Mouse (Mus musculus) thymus, adult 2 months (tissue): ENCODE data around the gene Pfn1. TPM values are rescaled to one million over a fixed set of nuclear protein-coding genes. Genes with fewer than 3 reads are reported as not detected.

Experiments used
- DNase-seq: peaks from one replicate; pipeline ENCODE4 v3.0.0; 2021
- H3K27ac ChIP-seq: fragments of 200-500 bp; 2 replicates; pipeline ENCODE4 v1.5.1; 2012; ENCODE audit warnings: low read length, control low read depth; ENCODE audit not compliant: control insufficient read depth, insufficient read depth
- H3K27me3 ChIP-seq: fragments of 200-500 bp; 2 replicates; pipeline ENCODE4 v1.6.1; 2012; ENCODE audit warnings: mild to moderate bottlenecking, low read length, moderate library complexity, mixed read lengths; ENCODE audit not compliant: control insufficient read depth, insufficient read depth
- H3K36me3 ChIP-seq: fragments of 200-500 bp; 2 replicates; pipeline ENCODE4 v1.6.1; 2012; ENCODE audit warnings: mild to moderate bottlenecking, low read length, moderate library complexity; ENCODE audit not compliant: control insufficient read depth, insufficient read depth
- H3K4me1 ChIP-seq: fragments of 200-500 bp; replicated peaks from 2 replicates; pipeline ENCODE4 v1.6.1; 2012; ENCODE audit warnings: low read length; ENCODE audit not compliant: control insufficient read depth, insufficient read depth
- H3K4me3 ChIP-seq: fragments of 200-500 bp; 2 replicates; pipeline ENCODE4 v1.5.1; 2012; ENCODE audit warnings: mild to moderate bottlenecking, low read length, control low read depth, moderate library complexity; ENCODE audit not compliant: control insufficient read depth, insufficient read depth
- CTCF ChIP-seq: fragments of 200-500 bp; IDR thresholded peaks from 2 replicates; pipeline ENCODE4 v1.5.1; 2012; ENCODE audit warnings: mild to moderate bottlenecking, control low read depth, low read length, moderate library complexity, borderline replicate concordance; ENCODE audit not compliant: control insufficient read depth, poor library complexity, insufficient read depth; ENCODE audit errors: extremely low read depth
- POLR2A ChIP-seq: fragments of 200-500 bp; IDR thresholded peaks from 2 replicates; pipeline ENCODE4 v1.6.1; 2012; ENCODE audit warnings: mild to moderate bottlenecking, low read length, control low read depth, moderate library complexity; ENCODE audit not compliant: control insufficient read depth, poor library complexity, insufficient read depth; ENCODE audit errors: extremely low read depth
- WGBS: fragments of 180-500 bp; shearing (Covaris S2); methylation state at CpG from one replicate; pipeline ENCODE4 v1.1.7; 2018; 5-methylcytosine and 5-hydroxymethylcytosine counted together
- polyA plus RNA-seq: library from polyadenylated mRNA; depleted of rRNA; stranded (reverse); fragments of >200 nt; gene quantifications from 2 replicates; pipeline ENCODE4 v1.2.3, GENCODE M21; 2012; rRNA removed

The Pfn1 gene
- polyA plus RNA-seq: 3,213 and 4,498 TPM in 2 replicates

DNA sequence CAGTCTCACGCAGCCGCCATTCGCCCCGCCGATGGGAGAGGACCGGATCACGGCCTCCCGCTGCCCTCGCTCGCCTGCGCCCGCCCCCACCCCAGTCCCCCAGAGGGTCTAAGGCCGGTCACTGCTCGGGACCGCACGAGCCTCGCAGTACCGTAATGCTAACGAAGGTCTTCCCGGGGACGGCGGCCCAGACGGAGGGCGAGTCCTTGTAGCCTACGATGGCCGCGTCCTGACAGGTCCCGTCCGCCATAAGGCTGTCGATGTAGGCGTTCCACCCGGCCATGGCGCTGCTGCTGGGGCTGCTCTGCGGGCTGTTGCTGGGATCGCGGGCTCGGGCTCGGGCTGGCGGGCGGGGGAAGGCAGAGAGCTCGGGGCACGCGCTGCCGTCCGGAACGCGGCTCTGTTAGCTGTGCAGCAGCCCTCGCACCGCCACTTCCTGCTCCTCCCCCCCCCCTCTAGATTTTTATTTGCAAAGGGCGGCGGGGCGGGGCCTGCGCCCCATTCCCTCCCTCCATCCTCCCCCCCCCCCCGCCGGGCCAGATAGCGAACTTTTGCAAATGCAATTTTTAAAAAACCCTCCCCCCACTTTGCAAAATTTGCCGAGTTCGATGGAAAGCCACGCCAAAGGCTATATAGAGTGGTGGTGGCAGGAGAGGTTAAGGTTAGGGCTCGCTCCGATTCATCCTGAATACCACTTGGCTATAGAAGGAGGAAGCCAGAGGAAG, at the start of gene Pfn1:
Pfn1 (minus strand) TSS at position 447 of the 725 bp plus-strand sequence.
- Histone ChIP-seq H3K4me3 (peak within 1 kb of the TSS; percentile 100), H3K27me3 (no peaks in the 10 kb centered on the region), H3K4me1 (peaks cover 53% of the 10 kb centered on the region), H3K36me3 (peaks cover 37% of the 10 kb centered on the region), H3K27ac (peak within 1 kb of the TSS; percentile 99)
- peak; percentile 79 for DNase-seq
- peak; percentile 93 for TF ChIP-seq POLR2A
- TF ChIP-seq CTCF: 0 out of 2 replicates have a peak, but pooled peaks have one; percentile 19
- WGBS: under 1% methylated on average over 61 of the region's 61 CpGs

DNA sequence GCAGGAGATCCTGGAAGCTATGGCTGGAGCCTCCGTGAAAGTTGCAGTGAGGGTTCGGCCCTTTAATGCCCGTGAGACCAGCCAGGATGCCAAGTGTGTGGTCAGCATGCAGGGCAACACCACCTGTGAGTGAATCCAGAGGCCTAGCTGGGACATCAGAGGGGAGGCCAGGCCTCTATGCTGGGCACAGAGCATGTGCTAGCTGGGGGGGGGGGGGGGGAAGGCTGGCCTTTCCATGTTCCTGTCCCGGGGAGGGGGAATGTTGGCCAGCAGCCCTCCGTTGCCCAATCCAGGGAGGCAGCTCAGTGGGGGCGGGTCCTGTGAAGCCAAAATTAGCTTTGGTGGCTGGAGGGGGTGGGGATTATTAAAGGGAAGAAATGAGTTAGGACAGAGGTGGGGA, 48.3 kb upstream of the Pfn1 start:
- TF ChIP-seq POLR2A: no peak
- WGBS: 94% methylated on average over 6 of the region's 6 CpGs
- Histone ChIP-seq H3K27ac (no peak overlapping the region), H3K27me3 (no peaks in the 10 kb centered on the region), H3K4me3 (no peak overlapping the region), H3K36me3 (peaks cover 34% of the 10 kb centered on the region), H3K4me1 (peaks cover 13% of the 10 kb centered on the region)
- DNase-seq: no peak

DNA sequence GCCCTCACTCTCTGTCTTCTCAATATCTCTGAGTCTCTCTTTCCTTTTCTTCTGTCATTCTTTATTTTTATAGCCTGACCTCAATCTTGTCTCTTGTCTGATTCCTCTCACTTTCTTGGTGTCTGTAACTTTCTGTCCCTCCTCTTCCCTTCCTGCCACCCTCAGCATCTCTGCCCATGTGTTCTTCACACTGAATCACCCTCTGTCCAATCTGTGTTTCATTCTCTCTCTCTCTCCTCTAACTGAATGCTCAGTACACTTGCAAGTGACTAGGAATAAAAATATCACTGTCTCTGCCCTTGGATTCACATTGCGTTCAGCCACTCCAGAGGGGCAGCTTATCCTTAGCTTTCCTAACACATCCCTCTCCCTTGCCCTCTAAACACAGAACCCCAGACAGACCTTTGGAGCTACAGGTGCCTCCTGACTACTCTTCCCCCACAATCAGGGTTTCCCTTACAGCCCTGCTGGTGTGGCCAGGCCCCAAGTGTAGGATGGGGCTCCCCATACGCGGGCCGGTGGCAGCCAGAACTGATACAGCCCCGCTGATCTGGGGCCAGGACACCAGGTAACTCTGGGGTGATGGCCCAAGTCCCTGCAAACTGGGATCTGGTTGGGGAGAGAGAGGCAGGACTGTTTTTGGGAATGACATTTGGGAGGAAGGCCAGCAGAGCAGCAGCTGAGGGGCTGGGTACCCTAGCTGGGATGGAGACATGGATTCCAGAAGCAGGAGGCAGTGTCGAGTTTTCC, 47.7 kb upstream of the Pfn1 start:
- DNase-seq: no peak
- Histone ChIP-seq H3K4me3 (no peak overlapping the region), H3K27ac (no peak overlapping the region), H3K36me3 (peaks cover 28% of the 10 kb centered on the region), H3K27me3 (no peaks in the 10 kb centered on the region), H3K4me1 (peaks cover 13% of the 10 kb centered on the region)
- WGBS: 94% methylated on average over 6 of the region's 6 CpGs
- TF ChIP-seq CTCF (no peak), POLR2A (no peak)

DNA sequence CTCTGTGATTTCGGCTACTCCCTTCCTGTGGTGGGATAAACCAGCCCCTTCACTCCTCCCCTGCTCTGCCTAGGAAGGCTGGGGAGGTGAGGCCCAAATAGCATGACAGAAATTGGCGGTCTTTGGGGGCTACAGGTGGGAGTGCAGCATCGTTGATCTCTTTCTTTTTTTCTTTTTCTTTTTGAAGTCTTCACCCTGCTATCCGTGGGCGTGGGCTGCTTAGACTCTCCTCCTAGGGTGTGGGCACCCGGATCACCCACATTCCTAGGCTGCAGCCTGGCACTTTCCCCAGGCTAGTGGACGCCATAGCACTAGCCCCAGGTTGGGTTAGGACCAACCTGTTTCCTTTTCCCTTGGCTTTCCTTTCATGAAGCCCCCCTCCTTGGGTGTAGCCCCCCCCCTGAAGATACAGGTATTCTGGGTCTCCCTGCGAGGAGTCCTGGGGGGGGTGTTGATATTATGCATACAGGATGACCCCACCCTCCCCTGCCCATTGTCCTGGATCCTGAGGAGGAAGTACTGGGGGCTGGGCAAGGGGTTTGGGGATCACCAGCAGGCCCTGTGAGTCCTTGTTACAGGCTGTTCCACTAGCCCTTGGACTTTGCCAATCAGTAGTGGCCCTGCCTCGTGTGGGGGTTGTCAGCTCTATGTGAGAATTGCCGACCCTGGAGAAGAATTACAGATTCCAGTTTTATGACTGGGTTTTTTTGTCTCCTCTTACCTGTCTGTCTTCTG, 46.9 kb upstream of the Pfn1 start:
- WGBS: 60% methylated on average over 10 of the region's 10 CpGs
- Histone ChIP-seq H3K4me3 (peak overlapping the region; percentile 79), H3K27ac (no peak overlapping the region), H3K36me3 (peaks cover 20% of the 10 kb centered on the region; the same call in 1 of the 2 replicates), H3K4me1 (peaks cover 13% of the 10 kb centered on the region), H3K27me3 (no peaks in the 10 kb centered on the region)
- no peak for DNase-seq
- TF ChIP-seq POLR2A (no peak), CTCF (no peak)

DNA sequence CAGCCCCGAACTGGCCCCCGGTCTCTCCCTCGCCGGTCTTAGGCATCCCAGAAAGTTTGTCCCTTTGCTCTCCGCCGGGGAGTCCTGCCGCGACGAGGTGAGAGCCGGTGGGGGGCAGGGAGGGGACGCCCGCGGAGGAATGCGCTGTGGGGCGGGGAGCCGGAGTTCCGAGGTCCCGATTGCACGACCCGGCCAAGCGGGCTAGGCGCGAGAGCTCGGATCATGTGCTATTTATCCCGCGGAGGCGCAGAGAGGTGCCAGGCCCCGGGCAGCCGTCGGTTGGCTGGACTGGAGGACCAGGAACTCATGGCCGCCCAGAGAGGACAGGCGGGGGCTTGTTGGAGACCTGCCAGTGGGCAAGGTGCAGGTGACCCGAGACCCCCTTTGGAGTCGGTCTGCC, 46.2 kb upstream of the Pfn1 start:
- H3K4me1 ChIP-seq: peaks cover 13% of the 10 kb centered on the region
- TF ChIP-seq POLR2A (no peak), CTCF (no peak)
- peak overlapping the region; percentile 79 for H3K4me3 ChIP-seq
- WGBS: under 1% methylated on average over 34 of the region's 34 CpGs
- H3K36me3 ChIP-seq: peaks cover 13% of the 10 kb centered on the region; the same call in 1 of the 2 replicates
- no peak overlapping the region for H3K27ac ChIP-seq
- no peaks in the 10 kb centered on the region for H3K27me3 ChIP-seq
- DNase-seq: peak; percentile 56

GRCm38 (mm10) chr11:70699722-70700556, 45.5 kb upstream of the Pfn1 start, which contains the start of the genes Inca1 and Kif1c:
Gene Inca1, minus strand, starts transcription at chr11:70700155.
Gene Kif1c, plus strand, starts transcription at chr11:70700548.
- peaks cover 6% of the 10 kb centered on the region; the same call in 1 of the 2 replicates for H3K36me3 ChIP-seq
- DNase-seq: peak; percentile 97
- WGBS: 3% methylated on average over 69 of the region's 69 CpGs
- 0 out of 2 replicates have a peak within 1 kb of the TSS, but pooled peaks have one; percentile 23 for H3K27ac ChIP-seq
- peak within 1 kb of the TSS; percentile 79 for H3K4me3 ChIP-seq
- peaks cover 13% of the 10 kb centered on the region for H3K4me1 ChIP-seq
- TF ChIP-seq POLR2A: peak; percentile 75
- TF ChIP-seq CTCF: 0 out of 2 replicates have a peak, but pooled peaks have one; percentile 38
- no peaks in the 10 kb centered on the region for H3K27me3 ChIP-seq
